Mouse (Mus musculus): Measurements from ENCODE around the gene Eipr1. TPM values are rescaled to one million over a fixed set of nuclear protein-coding genes. Genes with fewer than 3 reads are reported as not detected.

The Eipr1 gene
- total and polyA plus RNA-seq, 3 experiments = 8.6 to 13.5 (median 8.7) TPM

DNA sequence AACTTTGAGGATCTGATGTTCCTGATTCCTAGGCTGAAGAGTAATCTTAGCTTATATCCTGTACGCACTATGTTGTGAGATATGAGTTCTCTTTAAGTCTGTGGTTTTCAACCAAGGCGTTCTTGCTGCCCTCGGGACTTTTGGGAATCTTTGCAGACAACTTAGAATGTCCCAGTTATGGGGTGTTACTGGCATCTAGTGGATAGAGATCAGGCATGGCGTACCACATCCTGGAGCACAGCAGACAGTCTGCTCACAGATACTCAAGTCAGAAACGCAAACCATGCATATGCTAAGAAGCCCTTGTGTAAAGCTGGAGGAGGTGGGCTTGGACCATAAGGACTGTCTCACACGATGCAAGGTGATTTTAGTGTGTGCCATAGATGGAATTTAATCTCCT lies 136.1 kb downstream of the Eipr1 start:
- no peak overlapping the region for H3K27ac ChIP-seq
- H3K4me3 ChIP-seq = no peak overlapping the region
- no peak overlapping the region for H3K9ac ChIP-seq (ENCODE audit: low read depth, low read length)
- H3K36me3 ChIP-seq (ENCODE audit: control insufficient read depth, insufficient read depth, low read length) = no peaks in the 10 kb centered on the region
- H3K27me3 ChIP-seq (ENCODE audit: control insufficient read depth, insufficient read depth, low read length) = no peaks in the 10 kb centered on the region
- H3K4me1 ChIP-seq (ENCODE audit: control insufficient read depth, insufficient read depth, low read length) = no peaks in the 10 kb centered on the region
- no peaks in the 10 kb centered on the region for H3K79me2 ChIP-seq (replicated peaks; ENCODE audit: control insufficient read depth, insufficient read depth, low read length)
- 77% methylated on average over 6 of the region's 6 CpGs for WGBS
- intact Hi-C loops (cut with DNase I) = no loop called here
- no peak for DNase-seq
- TF ChIP-seq POLR2A (IDR thresholded peaks at IDR 0.05; ENCODE audit: insufficient read depth, low read depth, low read length) (no peak), EP300 (IDR thresholded peaks at IDR 0.05; ENCODE audit: insufficient read depth, low read depth, low read length) (no peak), CTCF (IDR thresholded peaks at IDR 0.05) (peak; percentile 15; the same call in 1 of the 2 replicates)

DNA sequence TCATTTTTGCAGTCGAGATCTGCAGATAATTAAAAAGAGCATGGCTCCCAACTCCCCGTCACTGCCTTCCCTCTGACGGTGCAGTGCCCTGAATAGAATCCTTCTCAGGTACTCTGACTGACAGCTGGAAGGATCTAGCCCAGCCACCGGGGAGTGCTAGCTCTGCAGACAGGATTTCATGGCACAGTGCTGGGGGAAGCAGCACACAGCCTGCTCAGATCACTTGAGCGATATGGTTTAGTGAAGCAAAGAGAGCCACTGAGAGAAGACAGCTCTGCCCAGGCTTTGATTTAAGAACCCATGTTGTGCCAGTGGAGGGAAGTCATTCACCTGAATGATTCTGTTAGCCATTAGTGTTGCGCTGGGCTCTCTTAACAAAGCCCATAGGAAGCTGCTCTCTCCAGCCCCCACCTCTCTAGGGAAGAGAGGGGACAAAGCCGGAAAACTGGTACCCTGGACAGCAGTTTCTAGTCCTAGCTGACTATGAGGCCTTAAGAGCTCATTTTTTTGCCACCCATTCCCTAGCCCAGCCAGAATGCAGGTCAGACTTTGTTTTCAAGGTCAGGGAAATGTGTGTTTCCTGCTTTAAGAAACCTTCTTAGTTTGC lies 137.6 kb downstream of the Eipr1 start:
- WGBS = 60% methylated on average over 7 of the region's 7 CpGs
- no peaks in the 10 kb centered on the region for H3K36me3 ChIP-seq (ENCODE audit: control insufficient read depth, insufficient read depth, low read length)

DNA sequence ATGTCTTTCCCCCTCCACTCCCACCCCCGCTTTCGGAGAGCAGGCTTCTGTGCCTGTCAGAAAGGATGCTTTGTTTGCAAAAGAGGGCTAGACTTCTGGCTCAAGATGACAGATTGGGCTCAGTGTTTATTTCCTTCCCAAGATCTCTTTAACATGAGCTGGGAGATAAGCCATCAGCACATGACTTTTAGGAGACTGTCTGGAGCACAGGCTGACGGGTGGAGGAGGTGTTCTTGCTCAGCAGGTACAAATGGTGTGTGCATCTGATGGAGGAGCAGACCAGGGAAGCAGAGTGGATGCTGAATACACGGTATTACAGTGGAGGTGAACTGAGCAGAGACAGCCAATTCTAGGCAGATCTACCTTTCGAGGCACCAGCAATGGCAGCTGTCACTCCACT lies 139.9 kb downstream of the Eipr1 start:
- H3K27me3 ChIP-seq (ENCODE audit: control insufficient read depth, insufficient read depth, low read length) = no peaks in the 10 kb centered on the region
- no peaks in the 10 kb centered on the region for H3K4me1 ChIP-seq (ENCODE audit: control insufficient read depth, insufficient read depth, low read length)
- H3K9ac ChIP-seq (ENCODE audit: low read depth, low read length) = no peak overlapping the region
- no peaks in the 10 kb centered on the region for H3K79me2 ChIP-seq (replicated peaks; ENCODE audit: control insufficient read depth, insufficient read depth, low read length)
- intact Hi-C loops (cut with DNase I) = no loop called here
- no peaks in the 10 kb centered on the region for H3K36me3 ChIP-seq (ENCODE audit: control insufficient read depth, insufficient read depth, low read length)
- WGBS = 52% methylated on average over 5 of the region's 5 CpGs
- no peak for TF ChIP-seq EP300 (IDR thresholded peaks at IDR 0.05; ENCODE audit: insufficient read depth, low read depth, low read length)
- TF ChIP-seq POLR2A (IDR thresholded peaks at IDR 0.05; ENCODE audit: insufficient read depth, low read depth, low read length) = no peak
- TF ChIP-seq CTCF (IDR thresholded peaks at IDR 0.05) = no peak
- no peak for DNase-seq
- H3K27ac ChIP-seq = no peak overlapping the region
- no peak overlapping the region for H3K4me3 ChIP-seq

More for the DNA sequence above, 137.6 kb downstream of the Eipr1 start:
- no peak for DNase-seq
- TF ChIP-seq CTCF (IDR thresholded peaks at IDR 0.05) = no peak
- no peak for TF ChIP-seq POLR2A (IDR thresholded peaks at IDR 0.05; ENCODE audit: insufficient read depth, low read depth, low read length)
- TF ChIP-seq EP300 (IDR thresholded peaks at IDR 0.05; ENCODE audit: insufficient read depth, low read depth, low read length) = no peak
- Histone ChIP-seq H3K4me3 (no peak overlapping the region), H3K79me2 (replicated peaks; ENCODE audit: control insufficient read depth, insufficient read depth, low read length) (no peaks in the 10 kb centered on the region), H3K9ac (ENCODE audit: low read depth, low read length) (no peak overlapping the region), H3K4me1 (ENCODE audit: control insufficient read depth, insufficient read depth, low read length) (no peaks in the 10 kb centered on the region), H3K27me3 (ENCODE audit: control insufficient read depth, insufficient read depth, low read length) (no peaks in the 10 kb centered on the region), H3K27ac (no peak overlapping the region)
- intact Hi-C loops (cut with DNase I) = no loop called here

DNA sequence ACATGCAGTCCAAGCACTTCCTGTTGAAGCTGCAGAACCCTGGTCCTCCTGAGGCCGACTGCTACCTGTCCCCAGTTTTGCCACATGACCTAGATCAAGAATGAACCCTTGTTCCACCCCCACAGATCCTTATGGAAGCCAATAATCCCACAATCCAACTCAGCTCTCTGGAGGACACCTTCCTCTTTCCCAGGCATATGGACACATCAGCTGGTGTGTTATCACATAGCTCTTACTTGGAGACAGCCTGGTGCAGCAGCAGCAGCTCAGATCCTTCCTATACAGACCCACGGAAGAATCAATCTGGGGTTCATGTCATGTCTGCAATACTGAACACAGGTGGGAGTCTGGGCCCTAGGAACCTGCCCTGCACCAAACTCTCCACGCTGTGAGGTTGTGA lies 145.0 kb downstream of the Eipr1 start:
- Histone ChIP-seq H3K79me2 (replicated peaks; ENCODE audit: control insufficient read depth, insufficient read depth, low read length) (no peaks in the 10 kb centered on the region), H3K27ac (no peak overlapping the region), H3K27me3 (ENCODE audit: control insufficient read depth, insufficient read depth, low read length) (no peaks in the 10 kb centered on the region), H3K4me3 (no peak overlapping the region), H3K36me3 (ENCODE audit: control insufficient read depth, insufficient read depth, low read length) (no peaks in the 10 kb centered on the region), H3K4me1 (ENCODE audit: control insufficient read depth, insufficient read depth, low read length) (no peaks in the 10 kb centered on the region), H3K9ac (ENCODE audit: low read depth, low read length) (no peak overlapping the region)
- intact Hi-C loops (cut with DNase I) = no loop called here
- DNase-seq = no peak
- WGBS = 59% methylated on average over 3 of the region's 3 CpGs
- no peak for TF ChIP-seq EP300 (IDR thresholded peaks at IDR 0.05; ENCODE audit: insufficient read depth, low read depth, low read length)
- no peak for TF ChIP-seq POLR2A (IDR thresholded peaks at IDR 0.05; ENCODE audit: insufficient read depth, low read depth, low read length)
- TF ChIP-seq CTCF (IDR thresholded peaks at IDR 0.05) = no peak

DNA sequence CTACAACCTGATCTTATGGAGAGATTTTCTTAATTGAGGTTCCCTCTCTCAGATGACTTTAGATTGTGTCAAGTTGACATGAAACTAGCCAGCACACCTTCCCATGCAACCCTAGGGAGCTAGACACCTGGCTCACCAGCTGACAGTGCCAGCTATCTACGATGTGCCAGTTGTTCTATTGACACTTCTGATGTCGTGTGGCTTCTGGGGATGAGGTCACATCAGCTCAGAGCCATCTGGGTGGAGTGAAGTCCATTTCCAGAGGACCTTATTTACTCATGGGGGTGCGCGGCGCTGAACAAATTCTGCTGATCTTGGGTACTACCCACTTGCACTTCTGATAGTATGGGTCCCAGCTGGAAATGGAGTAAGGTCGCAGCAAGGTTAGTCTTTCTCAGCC lies 146.7 kb downstream of the Eipr1 start:
- TF ChIP-seq CTCF (IDR thresholded peaks at IDR 0.05) = no peak
- TF ChIP-seq EP300 (IDR thresholded peaks at IDR 0.05; ENCODE audit: insufficient read depth, low read depth, low read length) = no peak
- no peak for TF ChIP-seq POLR2A (IDR thresholded peaks at IDR 0.05; ENCODE audit: insufficient read depth, low read depth, low read length)
- Histone ChIP-seq H3K79me2 (replicated peaks; ENCODE audit: control insufficient read depth, insufficient read depth, low read length) (no peaks in the 10 kb centered on the region), H3K4me3 (no peak overlapping the region), H3K27me3 (ENCODE audit: control insufficient read depth, insufficient read depth, low read length) (no peaks in the 10 kb centered on the region), H3K36me3 (ENCODE audit: control insufficient read depth, insufficient read depth, low read length) (no peaks in the 10 kb centered on the region), H3K4me1 (ENCODE audit: control insufficient read depth, insufficient read depth, low read length) (no peaks in the 10 kb centered on the region), H3K27ac (no peak overlapping the region), H3K9ac (ENCODE audit: low read depth, low read length) (no peak overlapping the region)
- 91% methylated on average over 6 of the region's 6 CpGs for WGBS
- intact Hi-C loops (cut with DNase I) = no loop called here
- DNase-seq = no peak

DNA sequence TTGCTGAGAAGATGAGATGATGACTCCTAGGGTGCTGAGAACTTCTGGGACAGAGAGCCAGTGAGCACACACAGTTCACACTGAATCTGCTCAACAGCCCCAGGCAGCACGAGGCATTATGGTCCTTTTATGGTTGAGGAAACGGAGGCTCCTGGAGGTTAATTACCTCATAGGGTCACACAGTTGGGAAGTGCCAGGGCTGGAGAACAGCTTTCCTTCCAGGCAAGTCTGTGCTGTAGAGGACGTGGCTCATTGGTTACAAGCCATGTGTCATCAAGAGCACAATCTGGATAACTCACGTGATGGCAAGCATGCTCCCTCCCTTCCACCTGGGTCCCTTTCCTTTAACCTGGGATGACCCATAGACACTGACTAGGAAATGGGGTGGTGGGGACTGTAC lies 148.1 kb downstream of the Eipr1 start:
- no peaks in the 10 kb centered on the region for H3K27me3 ChIP-seq (ENCODE audit: control insufficient read depth, insufficient read depth, low read length)
- H3K4me3 ChIP-seq = no peak overlapping the region
- H3K36me3 ChIP-seq (ENCODE audit: control insufficient read depth, insufficient read depth, low read length) = no peaks in the 10 kb centered on the region
- no peak overlapping the region for H3K9ac ChIP-seq (ENCODE audit: low read depth, low read length)
- TF ChIP-seq CTCF (IDR thresholded peaks at IDR 0.05) (no peak), EP300 (IDR thresholded peaks at IDR 0.05; ENCODE audit: insufficient read depth, low read depth, low read length) (no peak), POLR2A (IDR thresholded peaks at IDR 0.05; ENCODE audit: insufficient read depth, low read depth, low read length) (no peak)
- DNase-seq = no peak
- no peak overlapping the region for H3K27ac ChIP-seq
- intact Hi-C loops (cut with DNase I) = no loop called here
- WGBS = 56% methylated on average over 4 of the region's 4 CpGs
- no peaks in the 10 kb centered on the region for H3K4me1 ChIP-seq (ENCODE audit: control insufficient read depth, insufficient read depth, low read length)
- H3K79me2 ChIP-seq (replicated peaks; ENCODE audit: control insufficient read depth, insufficient read depth, low read length) = no peaks in the 10 kb centered on the region

Data from heart, adult 2 months (tissue).